Mouse (Mus musculus) brain, embryonic 14.5 days (tissue): ENCODE measurements around the gene Tbc1d8. TPM values are rescaled to one million over a fixed set of nuclear protein-coding genes. Genes with fewer than 3 reads are reported as not detected.
A peak's percentile ranks its signal among the peaks of the same experiment; 100 is the strongest.

Experiments
- DNase-seq: peaks from one replicate; pipeline ENCODE4 v3.0.0-alpha.2; 2011; ENCODE audit warnings: low read depth
- CTCF ChIP-seq: fragments of 200-500 bp; IDR thresholded peaks from 2 replicates; pipeline ENCODE4 v1.5.1; 2012; ENCODE audit warnings: inconsistent platforms, mild to moderate bottlenecking, moderate library complexity, borderline replicate concordance; ENCODE audit not compliant: insufficient read depth, insufficient read length; ENCODE audit errors: extremely low read depth
- POLR2A ChIP-seq: fragments of 200-500 bp; IDR thresholded peaks from 2 replicates; pipeline ENCODE4 v1.6.1; 2012; ENCODE audit warnings: mild to moderate bottlenecking, inconsistent platforms, borderline replicate concordance; ENCODE audit not compliant: poor library complexity, insufficient read depth, insufficient read length, severe bottlenecking; ENCODE audit errors: extremely low read depth
- polyA plus RNA-seq: library from polyadenylated mRNA; depleted of rRNA; stranded (reverse); fragments of >200 nt; gene quantifications from 2 replicates; pipeline ENCODE4 v1.2.3, GENCODE M21; 2012; rRNA removed

Tbc1d8 gene
- polyA plus RNA-seq, 1 experiment: 12.6 TPM

DNA sequence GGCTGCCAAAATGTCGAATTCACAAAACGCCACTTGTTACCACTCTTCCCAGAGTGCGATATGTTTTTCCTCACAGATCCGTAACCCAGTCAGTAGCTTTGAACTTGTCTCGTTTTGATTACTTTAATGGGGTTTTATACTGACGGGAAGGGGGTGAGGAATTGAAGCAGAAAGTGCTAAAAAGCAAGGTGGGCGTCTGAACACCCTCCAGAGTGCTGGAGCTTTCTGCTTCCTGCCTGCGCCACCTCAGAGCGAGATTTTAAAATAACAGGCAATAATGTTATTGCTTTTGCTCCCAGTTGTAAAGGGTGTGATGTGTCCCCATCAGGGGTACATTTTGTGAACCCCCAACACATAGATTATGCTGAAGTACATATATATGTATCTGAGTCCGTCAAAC is 139.7 kb downstream of the Tbc1d8 start:
- no peak for DNase-seq
- no peak for TF ChIP-seq POLR2A
- no peak for TF ChIP-seq CTCF

DNA sequence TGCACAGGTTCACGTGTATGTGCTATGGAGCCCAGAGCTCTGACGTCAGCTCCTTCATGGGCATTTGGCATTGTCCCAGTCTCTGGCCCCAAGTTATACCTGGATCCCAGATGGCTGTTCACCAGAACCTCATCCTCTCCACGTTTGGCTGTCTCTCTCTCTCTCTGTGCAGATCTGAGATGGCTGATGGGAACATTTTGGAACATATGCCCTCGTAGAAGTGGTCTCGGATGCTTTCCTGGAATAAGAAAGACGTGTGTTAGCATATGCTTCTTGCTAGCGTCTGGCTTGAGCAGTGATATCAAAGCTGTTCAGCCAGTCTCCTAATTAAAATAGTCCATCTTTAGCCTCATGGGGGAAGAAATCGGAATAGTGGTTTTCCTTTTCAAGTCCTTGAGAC is 141.8 kb downstream of the Tbc1d8 start:
- peak; percentile 37 for DNase-seq
- TF ChIP-seq CTCF (no peak), POLR2A (no peak)

- TF ChIP-seq CTCF: no peak
- no peak for DNase-seq
Measured at GRCm38 (mm10) chr1:39335561-39336196, 142.9 kb downstream of the Tbc1d8 start.

DNA sequence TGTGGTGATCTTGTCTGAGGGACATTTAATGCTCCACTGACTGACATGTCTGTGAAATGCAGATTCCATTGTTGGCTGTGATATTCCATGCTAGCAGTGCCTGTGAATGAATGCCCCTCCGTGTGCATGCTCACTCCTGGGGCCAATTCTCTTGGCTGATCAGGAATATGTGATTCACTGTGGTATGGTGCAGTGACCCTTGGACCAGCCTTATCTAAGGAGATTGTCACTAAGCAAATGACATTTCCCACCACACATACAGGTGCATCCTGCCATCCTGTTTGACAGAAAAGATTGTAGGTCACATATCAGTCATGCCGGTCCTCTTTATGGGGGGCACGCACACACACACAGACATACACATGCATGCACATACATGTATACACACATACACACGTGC is 146.1 kb downstream of the Tbc1d8 start:
- DNase-seq: no peak
- TF ChIP-seq CTCF (no peak), POLR2A (no peak)

- TF ChIP-seq CTCF: no peak
- TF ChIP-seq POLR2A: no peak
- no peak for DNase-seq
Measured at GRCm38 (mm10) chr1:39330857-39331594, 147.5 kb downstream of the Tbc1d8 start.

DNA sequence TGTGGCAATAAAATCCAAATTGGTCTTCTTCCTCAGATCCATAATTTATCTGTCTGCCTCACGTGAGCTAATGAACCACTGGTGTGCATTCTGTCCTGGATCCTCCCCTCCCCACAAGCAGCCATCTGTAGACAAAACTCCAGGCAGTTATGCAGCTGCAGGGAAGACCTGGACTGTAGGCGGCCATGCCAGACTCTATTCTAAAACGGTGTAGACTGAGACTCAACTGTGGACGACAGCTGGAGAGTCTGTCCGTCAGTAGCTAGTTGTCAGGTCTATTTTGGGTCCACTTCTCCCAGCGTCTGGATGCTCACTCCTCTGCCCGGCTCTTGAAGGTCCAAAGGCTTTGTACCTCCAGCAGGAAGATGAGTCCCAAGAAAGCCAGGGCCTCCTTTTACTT is 151.0 kb downstream of the Tbc1d8 start:
- TF ChIP-seq POLR2A (no peak), CTCF (no peak)
- DNase-seq: no peak

GRCm38 (mm10) chr1:39325228-39325627 is 153.3 kb downstream of the Tbc1d8 start:
- TF ChIP-seq POLR2A (no peak), CTCF (no peak)
- no peak for DNase-seq

GRCm38 (mm10) chr1:39321954-39322353 is 156.6 kb downstream of the Tbc1d8 start:
- TF ChIP-seq CTCF: no peak

More at GRCm38 (mm10) chr1:39321954-39322353, 156.6 kb downstream of the Tbc1d8 start:
- DNase-seq: no peak

Other genes with a start within 250 kb of the Tbc1d8 start
- 1,108 and 1,128 TPM in 2 replicates for gene Rpl31, start 110.9 kb downstream of the Tbc1d8 start, polyA plus RNA-seq
- 23.5 and 27.7 TPM in 2 replicates for gene Cnot11, start 56.2 kb upstream of the Tbc1d8 start, polyA plus RNA-seq
- gene Rnf149, start 98.7 kb upstream of the Tbc1d8 start, polyA plus RNA-seq: 21.9 and 24.4 TPM in 2 replicates
- 1.4 and 4.7 TPM in 2 replicates for gene Creg2, start 172.7 kb upstream of the Tbc1d8 start, polyA plus RNA-seq
- gene Rfx8, start 242.2 kb upstream of the Tbc1d8 start, polyA plus RNA-seq: 0.22 and 0.25 TPM in 2 replicates